Mouse (Mus musculus) yolk sac, embryonic 10.5 days (tissue): ENCODE data around the gene Cd164l2.

ENCODE experiments used
- DNase-seq: peaks from one replicate; pipeline ENCODE4 v3.0.0-alpha.2; 2017; ENCODE audit warnings: low spot score

Gene Cd164l2

GRCm38 (mm10) chr4:133221701-133222100 lies 9.8 kb downstream of the Cd164l2 start:
- no peak for DNase-seq

DNA sequence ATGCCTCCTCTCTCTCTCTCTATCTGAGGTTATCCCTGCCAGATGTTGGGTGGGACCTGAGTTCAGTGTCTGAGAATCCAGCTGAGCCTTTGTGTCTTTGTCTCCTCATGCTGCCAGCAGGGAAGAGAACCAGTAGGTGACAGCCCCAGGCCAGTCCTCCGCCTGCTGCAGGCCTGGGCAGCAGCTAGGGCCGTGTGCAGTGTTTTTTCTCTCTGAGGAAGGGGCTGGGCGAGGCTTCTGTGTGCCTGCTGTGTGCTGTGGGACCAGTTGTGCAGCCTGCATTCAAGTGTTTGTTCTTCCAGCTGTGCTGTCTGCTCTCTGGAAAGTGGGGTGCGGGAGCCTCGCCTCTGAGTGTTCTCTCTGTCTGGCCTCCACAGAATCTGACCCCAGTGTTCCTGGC lies 11.9 kb downstream of the Cd164l2 start:
- no peak for DNase-seq

DNA sequence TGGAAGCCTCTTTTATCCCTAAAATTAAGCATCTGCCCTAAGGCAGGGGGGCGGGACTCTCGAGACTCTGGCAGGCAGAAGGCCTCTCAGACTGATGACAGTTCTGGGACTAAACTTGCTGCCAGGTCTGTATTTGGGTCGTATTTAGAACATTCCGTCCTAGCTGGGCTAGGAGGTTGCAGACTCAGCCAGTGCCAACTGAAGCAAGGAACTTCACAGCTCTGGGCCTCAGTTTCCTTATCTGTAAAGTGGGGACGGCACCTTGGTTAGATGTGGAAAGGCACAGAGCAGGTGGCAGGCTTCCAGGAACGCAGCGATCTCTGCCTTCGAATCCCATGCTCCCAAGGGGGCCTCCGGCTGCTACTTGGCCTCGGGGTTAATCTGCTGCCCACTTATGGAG lies 14.1 kb downstream of the Cd164l2 start:
- DNase-seq, result no peak

DNA sequence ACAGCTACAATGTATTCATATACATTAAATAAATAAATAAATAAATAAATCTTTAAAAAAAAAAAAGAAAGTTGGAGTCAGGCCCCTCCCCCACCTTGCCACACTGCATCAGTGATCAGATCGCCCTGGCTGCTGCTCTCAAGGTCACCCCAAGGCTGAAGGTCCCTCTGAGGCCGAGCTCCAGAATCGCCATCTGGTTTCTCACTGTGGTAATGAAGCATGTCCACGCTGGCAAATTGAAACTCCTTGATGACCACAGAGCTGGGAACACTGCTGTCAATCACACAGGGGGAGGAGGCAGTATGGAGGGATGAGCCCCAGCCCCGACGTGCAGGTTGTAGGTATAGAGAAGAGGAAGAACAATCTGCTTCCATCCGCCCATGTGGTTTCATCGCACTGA lies 15.7 kb downstream of the Cd164l2 start:
- DNase-seq, result no peak

DNA sequence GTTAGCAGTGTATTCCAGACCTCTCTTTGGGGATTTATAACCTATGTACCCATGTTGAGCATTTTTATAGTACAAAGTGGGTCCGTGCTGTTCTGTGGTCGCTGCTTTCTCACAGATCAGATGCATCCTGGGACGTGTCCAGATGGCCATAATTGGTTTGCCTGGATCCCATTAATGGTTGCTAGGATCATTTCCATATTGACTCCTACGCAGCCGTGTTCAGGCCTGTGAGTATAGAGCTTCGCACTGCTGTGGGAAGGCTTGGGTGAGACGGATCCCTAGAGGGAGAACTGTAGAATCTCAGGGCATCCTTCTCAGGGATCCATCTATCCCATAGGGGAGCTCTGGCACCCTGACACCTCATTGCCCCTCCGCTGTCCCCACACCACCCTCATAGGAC lies 17.7 kb downstream of the Cd164l2 start:
- no peak for DNase-seq

DNA sequence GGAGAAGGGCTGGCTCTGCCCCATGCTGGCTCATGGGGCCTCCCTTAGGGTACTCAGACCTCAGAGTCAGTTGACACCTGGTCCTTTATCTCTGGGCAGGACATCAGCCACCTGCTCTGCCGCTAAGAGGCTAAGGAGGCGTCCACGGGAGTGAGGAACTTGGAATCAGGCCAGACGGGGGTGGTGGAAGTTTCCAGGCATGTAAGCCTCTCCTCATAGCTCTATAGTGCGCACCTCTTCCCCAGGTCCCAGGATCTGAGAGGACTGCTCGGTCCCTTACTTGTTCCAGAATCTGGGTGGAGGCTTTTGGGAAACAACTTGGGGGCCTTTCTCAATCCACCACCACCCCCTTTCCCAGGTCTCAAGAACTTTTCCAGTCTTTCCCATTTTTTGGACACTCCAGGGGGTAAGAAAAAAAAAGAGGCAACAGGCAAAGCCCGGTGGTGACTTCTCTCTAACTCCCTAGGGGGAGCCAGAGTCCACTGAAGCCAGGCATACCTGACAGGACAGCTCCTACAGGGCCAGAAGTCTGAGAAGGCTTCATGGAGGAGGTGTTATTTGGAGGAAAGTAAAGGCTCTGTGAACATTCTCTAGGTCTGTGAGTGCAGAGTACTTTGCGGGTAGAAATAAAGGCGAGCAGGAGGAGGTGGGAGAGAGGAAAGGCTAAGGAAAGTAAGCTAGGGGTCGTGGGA lies 21.5 kb downstream of the Cd164l2 start:
- no peak for DNase-seq

GRCm38 (mm10) chr4:133234771-133235170 lies 22.8 kb downstream of the Cd164l2 start:
- DNase-seq, result no peak

DNA sequence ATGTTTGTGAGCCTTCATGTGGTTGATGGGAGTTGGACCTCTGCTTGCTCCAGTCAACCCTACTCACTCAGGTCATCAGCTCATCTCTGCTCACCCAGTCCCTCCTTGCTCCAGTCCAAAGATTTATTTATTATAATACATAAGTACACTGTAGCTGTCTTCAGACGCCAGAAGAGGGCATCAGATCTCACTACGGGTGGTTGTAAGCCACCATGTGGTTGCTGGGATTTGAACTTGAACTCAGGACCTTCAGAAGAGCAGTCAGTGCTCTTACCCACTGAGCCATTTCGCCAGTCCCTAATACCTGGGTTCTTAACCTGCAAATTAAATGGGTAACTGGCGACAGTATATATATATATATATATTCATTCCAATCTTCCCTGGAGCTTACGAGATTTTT lies 23.5 kb downstream of the Cd164l2 start:
- no peak for DNase-seq

DNA sequence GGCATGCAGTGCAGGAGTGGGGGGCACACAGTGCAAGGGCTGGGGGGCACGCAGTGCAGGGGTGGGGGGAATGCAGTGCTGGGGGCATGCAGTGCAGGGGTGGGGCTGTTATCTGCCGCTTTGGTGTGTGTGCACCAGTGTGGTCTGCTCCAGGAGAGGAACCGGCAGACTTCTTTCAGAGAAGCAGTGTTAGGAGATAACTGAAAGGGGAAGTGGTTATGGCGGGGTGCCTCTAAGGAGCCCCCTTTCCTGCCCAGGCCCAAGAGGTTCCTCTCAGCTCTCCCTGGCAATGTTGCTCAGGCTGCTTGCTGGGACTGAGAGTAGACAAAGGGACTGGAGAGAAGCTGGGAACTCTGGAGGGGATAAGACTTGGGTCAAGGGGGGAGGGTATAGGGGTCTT lies 26.0 kb downstream of the Cd164l2 start:
- DNase-seq, result no peak

DNA sequence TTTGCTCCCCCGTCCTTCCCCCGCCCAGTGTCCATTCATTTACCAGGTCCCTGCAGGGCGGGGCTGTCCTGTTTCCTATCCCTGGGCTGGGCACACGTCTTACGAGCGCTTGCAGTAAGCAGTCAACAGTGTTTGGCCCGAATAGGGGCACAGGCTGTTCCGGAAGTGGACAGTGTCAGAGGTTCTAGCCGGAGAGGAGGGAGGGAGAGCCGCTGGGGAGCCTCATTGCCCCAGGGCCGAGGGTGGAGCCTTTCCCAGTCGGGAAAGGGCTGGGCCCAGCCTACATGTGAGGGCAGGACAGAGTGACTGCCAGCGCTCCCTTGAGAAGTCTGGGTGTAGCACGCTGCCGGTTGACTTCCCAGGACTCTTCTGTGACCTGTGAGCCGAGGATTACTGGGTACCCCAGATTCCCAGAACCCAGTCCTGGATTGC lies 28.6 kb downstream of the Cd164l2 start, which contains the start of gene Map3k6:
Gene Map3k6, plus strand, starts transcription at position 329 of the 432 bp plus-strand sequence.
- DNase-seq, result peak; percentile 33

DNA sequence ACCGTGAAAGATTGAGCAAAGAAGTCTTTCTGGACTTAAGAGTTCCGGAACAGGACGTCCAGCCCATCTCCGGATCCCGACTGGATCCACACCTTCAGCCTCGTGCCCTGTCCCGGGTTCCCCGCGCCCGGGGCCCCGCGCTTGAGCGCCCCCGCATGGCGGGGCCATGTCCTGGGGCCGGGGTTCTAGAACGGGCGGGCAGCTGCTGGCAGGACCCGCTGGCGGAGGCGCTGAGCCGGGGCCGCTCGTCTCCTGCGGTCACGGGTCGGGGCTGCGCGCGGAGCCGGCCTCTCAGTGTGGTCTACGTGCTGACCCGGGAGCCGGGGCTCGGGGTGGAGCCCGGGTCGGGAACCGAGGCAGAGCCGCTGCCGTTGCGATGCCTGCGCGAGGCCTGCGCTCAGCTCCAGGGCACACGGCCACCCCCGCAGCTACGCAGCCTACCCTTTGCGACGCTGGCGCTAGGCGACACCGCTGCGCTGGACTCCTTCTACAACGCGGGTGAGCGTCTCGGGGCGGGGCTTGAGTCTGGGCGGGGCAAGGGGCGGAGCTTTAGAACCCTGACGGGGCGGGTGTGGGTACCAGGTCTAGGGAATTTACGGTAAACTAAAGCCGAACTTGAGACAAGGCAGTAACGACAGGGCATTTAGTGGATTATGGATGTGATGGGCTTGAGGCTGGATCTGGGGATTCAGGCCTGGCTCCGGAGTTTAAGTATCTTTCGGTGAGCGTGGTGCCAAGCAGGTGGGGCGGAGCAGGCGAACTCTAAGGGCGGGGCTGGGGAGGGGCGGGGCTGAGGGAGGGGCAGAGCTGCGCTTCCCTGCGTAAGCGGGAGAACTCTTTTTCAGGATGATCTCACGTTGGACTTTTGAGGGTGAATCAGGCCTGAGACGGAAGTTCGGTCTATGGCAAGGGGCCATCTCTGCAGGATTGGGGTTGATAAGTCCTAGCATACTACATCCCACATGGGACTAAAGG lies 29.3 kb downstream of the Cd164l2 start:
- DNase-seq, result peak; percentile 93

DNA sequence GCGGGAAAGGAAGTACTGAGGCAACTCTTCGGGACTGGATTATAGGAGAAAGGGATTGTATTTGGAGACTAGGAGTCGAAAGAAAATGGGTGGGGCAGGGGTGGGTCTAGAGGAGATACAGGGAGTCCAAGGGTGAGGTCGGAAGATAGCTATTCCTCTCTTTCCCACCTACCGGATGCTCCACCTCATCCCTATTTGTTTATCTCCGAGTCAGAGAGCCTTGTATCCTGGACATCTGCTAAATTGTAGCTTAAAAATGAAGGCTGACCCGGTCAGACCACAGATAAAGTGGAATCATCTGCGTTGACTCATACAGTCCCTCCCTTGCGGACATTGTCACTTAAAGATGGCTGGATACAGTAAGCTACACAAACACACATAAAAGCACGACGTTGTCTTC lies 30.0 kb downstream of the Cd164l2 start:
- DNase-seq, result no peak

DNA sequence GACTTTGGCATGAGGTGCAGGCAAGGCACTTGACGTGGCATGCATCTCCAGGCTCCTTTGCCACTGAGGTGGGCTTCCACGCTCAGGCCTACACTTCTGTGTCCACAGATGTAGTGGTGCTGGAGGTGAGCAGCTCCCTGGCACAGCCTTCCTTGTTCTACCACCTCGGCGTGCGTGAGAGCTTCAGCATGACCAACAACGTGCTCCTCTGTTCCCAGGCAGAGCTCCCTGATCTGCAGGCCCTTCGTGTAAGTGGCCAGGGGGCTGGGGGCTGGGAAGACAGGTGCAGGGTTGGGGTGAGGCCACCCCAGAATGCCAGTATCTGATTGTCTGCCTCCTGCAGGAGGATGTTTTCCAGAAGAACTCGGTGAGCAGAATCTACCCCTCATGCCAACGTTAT lies 30.8 kb downstream of the Cd164l2 start:
- no peak for DNase-seq

DNA sequence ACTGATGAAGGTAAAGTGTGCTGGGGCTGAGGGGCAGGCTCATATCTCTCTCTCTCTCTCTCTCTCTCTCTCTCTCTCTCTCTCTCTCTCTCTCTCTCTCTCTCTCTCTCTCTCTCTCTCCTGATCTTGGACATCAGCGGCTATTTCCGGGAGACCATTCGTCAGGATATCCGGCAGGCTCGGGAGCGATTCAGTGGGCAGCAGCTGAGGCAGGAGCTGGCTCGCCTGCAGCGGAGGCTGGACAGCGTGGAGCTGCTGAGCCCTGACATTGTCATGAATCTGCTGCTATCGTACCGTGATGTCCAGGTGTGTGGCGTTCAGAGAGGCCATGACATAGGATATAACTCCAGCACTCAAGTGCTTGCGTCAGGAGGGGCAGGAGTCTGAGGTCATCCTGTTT lies 31.6 kb downstream of the Cd164l2 start:
- DNase-seq, result no peak

- DNase-seq, result no peak
Measured at GRCm38 (mm10) chr4:133244289-133244688, 32.4 kb downstream of the Cd164l2 start.

- DNase-seq, result no peak
Measured at GRCm38 (mm10) chr4:133247072-133247471, 35.1 kb downstream of the Cd164l2 start.

DNA sequence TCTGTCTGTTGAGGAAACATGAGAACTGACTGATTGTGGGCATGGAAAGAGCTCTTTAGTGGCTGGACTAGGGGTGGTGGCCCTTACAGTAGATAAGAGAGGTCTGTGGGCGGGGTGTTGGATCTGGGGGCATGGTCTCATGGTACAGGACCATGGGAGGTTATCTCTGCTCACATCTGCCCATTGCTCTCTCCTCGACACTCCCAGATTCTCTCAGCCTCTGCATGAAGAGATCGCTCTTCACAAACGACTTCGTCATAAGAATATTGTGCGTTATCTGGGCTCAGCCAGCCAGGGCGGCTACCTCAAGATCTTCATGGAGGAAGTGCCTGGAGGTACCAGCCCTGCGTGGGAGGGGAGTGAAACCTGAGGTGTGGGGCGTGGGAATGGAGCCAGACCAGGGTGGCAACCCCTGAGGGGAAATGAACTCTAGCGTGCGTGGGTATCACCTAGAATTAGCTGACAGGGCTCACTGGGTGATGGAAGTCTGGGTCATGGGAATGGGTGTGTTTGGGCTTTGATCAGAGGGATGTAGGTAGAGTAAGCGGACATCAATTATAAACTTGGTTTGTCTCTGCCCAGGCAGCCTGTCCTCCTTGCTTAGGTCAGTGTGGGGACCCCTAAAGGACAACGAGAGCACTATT lies 36.0 kb downstream of the Cd164l2 start:
- DNase-seq, result no peak

DNA sequence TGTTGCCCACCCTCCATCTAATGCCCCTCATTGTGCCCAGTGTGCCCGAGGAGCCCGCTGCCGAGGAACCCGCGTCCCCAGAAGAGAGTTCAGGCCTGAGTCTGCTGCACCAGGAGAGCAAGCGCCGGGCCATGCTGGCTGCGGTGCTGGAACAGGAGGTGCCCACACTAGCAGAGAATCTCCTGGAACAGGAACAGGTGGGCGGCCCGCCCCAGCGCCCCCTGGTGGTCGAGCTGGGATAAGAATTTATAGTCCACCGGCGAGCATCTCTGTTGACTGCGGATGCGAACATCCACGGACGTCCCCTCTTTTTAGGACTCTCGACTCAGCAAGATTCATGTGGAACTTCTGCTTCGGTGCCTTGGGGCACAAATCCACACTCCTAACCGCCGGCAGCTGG lies 38.7 kb downstream of the Cd164l2 start:
- peak; percentile 52 for DNase-seq

DNA sequence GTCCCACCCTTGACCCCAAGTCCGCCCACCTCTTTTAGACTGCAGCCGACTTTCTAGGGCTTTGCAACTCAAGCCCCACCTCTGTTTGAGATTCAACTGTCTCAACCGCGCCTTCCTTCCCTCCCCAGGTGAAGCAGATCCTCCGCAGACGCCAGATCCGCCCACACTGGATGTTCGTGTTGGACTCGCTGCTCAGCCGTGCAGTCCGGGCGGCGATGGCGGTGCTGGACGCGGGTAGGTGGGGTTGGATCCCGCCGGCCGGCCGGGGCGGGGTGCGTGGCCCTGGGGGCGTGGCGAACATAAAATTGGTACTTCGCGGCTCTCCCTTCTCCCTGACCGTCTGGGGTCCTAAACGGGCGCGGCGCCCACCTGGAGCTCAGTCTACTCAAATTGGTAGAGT lies 39.3 kb downstream of the Cd164l2 start:
- DNase-seq, result peak; percentile 20

DNA sequence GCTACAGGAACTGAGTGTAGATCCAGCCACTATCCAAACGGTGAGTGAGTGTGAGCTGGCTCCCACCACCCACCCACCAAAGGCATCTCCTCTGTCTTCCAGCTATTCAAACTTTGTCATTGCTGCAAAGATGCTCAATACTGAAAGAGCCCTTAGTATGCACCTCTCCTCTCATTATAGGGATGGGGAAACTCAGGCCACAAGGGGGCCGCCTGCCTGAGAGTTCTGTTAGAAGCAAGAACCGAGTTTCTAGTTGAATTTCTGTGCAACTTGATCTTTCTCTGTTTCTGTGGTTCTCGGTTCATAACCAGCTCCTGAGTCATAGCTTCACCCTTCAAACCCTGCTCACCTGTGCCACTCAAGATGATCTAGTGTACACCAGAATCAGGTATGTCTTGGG lies 40.2 kb downstream of the Cd164l2 start:
- no peak for DNase-seq

DNA sequence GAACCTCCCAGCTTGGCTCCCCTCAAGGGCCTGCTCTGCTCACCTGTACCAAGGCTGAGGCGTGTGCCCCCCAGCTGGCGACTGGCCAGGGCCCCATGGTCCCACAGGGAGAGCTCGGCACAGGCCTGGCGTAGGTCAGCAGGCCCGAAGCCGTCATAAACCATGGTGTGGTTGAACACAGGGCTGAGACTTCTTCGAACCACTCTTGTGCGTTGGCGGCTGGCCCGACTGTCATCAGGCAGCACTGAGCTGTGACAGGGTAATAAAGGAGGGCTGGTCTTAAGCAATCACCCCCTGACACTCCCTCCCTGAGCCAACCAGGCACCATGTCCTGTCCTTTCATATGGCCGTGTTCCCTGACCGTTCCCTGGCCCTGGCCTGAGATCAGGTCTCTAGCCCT lies 41.5 kb downstream of the Cd164l2 start:
- no peak for DNase-seq

GRCm38 (mm10) chr4:133255392-133255791 lies 43.5 kb downstream of the Cd164l2 start:
- DNase-seq, result no peak

GRCm38 (mm10) chr4:133256820-133257219 lies 44.9 kb downstream of the Cd164l2 start:
- DNase-seq, result peak; percentile 9
